Mouse (Mus musculus) MEL-GATA-1-ER (cell line): ENCODE data around the gene 1700034J05Rik.

Source experiments
- DNase-seq: peaks from one replicate; pipeline ENCODE4 v3.0.0-alpha.2; 2012; ENCODE audit warnings: low read depth; ENCODE audit errors: extremely low read depth

1700034J05Rik gene

DNA sequence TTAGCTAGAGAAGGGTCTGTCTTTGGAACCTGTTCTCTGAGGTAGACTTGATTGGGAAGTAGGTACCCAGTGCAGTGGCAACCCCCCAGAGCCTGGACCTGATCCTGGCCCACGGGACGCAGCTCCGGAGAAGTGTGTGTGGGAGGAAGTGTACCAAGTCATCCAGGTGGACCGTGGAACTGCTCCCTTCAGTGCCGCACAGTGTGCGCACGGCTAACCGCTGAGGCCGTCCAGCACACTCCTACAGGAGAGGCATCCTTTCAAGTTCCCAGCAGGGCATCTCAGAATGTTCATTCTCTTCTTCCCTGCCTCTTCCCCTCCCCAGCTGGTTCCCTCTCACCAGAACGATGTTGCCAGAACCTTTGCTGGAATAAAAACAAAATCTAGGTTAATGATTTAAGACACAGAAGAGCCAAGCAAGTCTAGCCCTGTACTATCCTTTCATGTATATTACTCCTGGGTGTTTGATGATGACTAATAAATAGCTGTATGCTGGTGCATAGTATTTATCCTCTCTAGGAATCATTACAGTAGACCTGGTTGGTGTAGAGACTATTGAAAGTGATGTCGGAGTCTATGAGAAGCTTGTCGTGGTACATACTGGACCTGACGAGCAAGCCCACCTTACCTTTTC, 11.0 kb upstream of the 1700034J05Rik start:
- no peak for DNase-seq

DNA sequence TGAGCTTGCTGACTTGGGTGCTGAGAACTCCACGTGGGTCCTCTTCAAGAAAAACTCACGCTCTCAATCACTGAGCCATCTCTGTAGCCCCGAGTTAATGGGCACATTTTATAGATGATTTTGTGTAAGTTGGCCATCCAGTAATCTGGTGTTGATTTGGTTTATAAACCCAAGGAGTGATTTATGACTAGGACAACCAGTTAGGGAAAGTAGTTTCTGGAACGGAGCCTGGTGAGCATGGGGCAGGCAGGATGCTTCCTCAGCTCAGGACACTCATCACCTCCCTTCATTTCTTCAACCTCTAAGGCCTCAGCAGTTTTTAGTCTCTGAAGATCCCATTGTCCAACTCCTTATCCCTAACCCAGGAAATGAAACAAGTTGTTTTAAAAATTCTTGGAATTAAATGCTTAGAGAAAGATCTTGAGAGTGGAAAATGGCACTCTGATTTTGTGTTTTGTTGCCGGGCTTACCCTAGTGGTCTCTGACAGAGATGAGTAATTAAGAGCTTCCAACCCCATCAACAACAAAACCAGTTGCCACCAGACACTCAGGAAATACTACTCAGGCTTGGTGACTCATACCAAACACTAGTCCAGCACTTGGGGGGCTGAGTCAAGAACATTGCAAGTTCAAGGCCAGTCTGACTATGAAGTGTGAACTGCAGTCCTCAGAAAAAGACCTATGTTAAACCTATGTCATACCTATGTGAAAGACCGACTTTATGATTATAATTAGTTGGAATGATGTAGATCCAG, 9.4 kb upstream of the 1700034J05Rik start:
- DNase-seq = no peak

DNA sequence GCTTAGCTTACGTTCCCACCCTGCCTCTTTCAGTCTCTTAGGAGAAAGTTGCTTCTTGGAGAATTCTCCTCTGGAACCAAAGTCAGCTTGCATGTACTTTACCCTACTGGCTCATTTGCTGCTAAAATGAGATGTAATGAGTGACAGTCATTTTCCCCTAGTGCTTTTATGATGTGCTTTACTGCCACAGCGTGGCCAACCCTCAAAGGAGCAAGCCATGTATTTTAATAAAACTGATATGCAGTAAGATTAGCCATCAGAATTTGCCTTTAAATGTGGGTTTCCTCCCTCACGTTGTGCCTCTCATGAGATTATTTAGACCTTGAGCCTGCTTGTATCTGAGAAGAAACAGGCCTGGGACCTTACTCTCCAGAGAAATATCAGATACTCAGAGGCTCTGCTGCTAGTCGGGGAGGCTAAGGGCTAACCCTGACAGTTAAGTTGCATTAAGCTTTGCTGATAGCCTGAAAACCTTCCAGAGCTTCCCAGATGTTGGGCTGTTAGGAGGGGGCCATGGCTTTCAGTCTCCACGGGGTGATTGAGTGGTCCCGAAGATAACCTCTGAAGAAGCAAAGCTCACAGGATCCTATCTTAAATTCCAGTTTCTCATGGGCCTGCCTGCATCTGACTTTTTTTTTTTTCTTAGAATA, 7.7 kb upstream of the 1700034J05Rik start:
- peak; percentile 15 for DNase-seq

DNA sequence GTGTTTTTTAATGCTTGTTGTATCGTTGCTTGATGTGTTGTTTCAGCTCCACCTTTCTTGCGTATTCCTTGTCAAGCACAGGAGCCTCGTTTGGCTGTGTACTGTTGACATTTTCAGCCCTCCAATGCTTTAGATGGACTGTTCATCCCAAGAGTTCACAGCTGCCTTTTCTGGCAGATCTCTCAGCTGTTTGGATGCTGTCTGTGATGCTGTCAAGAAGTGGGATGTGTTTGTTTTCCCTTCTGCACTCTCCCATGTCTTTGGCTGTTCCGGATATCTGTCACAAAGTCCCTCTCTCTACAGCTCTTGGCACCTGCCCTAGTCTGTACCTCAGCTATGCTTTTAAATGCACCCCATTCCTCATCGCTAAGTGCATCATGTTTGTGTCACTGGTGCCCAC, 6.7 kb upstream of the 1700034J05Rik start:
- no peak for DNase-seq

DNA sequence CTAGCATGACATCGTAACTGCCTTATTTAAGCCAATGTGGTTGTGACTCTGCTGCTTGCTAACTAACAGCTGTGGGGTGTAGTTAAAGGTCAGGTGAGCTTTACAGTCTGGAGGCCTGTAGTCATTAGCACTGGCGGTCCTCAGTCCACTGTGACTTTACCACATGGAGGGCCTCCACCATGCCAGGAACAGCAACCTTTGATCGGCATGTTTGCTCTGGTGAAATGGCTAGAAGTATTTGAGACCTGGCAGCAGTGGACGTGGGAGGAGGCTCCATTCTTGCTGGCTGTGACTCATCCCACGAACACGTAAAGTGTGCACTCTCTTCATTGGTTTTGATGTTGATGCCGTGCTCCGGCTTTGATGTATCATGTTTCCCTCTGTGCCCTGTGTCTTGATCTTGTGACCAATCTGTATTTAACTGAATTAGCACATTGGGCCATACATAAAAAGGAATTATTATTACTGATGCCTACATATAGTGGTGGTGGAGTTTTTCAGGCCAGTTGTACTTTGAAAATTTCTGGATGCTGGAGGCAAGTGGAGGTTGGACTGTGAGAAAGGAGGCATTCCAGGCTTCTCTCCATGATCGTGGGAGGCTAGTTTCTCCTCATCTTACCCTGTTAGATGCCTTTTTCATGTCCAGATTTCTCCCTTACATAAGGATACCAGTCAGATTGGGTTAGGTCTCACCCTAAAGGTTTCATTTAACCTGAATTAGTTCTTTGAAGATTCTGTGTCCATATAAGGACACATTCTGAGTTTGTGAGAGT, 5.9 kb upstream of the 1700034J05Rik start:
- no peak for DNase-seq

DNA sequence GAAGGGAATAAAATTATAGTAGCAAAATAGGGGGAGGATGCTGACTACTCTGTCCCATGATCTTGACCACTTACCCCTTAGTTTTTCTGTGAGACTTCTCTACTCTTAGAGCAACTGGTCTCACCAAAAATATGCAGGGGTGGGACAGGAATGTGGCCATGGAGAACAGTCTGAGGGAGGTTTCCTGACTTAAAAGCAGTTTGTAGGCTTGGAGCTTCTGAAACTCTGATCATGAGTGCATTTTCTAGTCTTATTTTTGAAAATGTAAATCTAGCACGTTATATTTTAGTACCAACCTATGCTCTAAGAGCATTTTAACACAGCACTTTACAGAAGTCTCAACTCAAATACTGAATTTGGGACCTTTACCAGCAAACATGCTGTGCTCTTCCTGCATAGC, 4.5 kb upstream of the 1700034J05Rik start:
- DNase-seq = no peak

DNA sequence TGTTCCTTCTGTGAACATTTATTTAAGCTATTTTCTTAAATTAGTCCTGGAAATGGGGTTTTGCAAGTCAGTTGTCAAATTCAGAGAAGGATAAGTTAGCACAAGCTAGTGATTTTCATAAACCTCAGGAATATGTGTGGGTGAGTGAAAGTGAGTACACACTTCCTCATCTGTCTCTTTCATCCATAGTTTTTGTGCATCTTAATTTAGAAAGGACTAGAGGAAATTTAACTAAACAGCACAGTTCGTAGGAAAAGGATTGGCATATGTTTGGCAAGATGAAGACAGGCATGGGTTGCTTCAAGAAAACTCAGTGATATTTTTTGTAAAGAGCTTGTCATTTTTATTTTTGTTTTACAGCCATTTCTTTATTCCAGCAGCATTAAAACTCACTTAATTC, 2.7 kb upstream of the 1700034J05Rik start:
- no peak for DNase-seq

DNA sequence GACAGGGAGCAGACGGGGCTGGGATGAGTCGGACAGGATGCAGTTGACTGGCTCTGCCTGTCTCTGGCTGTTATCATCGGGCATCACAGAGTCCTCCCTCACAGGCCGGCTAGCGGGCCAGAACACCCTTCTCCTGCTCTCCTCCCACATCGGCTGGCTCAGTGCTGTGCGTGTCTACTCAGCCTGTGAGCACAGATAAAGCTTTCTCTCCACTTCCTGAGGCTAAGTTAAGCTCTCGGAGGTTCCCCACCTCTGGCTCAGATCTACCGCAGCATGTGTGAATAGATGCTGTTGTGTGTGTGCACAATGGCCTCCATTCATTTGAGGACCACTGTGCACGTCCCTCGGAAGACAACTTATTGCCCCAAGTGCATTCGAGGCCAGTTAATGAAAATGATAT, 1.7 kb upstream of the 1700034J05Rik start:
- DNase-seq = peak; percentile 91

DNA sequence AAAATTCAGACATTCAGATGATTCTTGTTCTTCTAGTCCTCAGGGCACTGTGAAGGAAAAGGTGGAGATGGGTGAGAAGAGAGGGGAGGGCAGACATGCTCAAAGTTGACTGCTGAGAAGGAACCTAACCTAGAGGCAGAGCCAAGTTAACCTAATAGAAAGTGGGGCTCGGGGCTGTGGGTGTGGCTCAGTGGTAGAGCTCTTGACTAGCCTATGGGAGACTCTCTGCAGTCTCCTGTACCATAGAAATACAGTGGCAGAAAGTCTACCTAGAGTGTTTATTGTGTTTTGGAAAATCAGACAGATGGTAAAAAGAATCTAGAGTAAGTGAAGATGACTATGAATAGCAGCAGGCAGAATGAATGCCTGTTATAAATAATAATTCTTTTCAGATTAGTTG, 1.3 kb upstream of the 1700034J05Rik start:
- DNase-seq = peak; percentile 27

DNA sequence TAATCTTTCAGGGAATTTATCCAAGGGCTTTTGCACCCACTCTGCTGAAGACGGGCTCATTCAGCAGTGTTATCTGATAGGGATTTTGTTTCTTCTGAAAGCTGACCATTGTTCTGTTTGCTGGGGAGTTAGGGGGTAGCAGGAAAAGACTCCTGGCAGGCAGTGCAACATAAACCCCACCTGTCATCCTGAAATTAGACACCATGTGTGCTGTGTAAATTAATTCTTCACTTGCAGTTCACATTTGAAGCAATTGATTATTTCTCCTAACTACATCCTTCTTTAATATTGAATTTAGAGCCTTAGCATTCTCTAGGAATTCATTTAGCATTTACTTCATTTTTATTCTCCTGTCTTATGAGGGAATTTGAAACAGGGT, 3.8 kb downstream of the 1700034J05Rik start:
- no peak for DNase-seq

DNA sequence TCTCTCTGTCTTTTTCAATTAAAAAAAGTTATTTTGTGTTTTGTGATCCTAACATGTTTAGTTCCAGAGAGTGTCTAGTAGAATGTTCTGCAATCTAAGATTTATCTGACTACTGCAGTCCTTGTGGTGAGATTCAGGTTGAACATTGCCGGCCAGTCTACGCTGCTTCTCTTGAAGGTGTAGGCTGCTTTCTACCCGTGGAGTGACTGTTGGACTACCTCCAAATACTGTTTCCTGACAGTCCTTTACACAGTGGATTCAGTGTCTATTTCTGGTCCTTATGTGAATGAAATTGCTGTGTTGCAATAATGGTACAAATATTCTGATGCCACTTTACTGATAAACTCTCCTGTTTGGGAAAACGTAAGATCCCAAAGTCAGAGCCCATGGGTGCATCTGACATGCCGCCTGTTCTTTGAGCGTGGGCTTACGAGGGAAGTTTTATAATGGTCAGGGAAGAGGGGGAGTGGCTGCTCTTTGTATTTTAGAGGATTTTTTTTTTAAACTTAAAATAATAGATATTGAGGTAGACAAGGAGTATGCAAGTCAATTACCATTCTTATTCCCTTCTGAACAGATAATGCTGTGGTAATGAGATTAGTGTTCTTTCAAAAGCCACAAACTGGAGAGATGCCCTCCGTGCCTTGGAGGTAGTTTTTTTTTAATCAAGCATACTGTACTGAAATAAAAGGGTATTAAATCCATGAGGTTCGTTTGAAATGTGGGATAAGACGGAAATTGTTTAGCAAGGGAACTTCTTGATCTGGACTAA, 4.4 kb downstream of the 1700034J05Rik start:
- no peak for DNase-seq

DNA sequence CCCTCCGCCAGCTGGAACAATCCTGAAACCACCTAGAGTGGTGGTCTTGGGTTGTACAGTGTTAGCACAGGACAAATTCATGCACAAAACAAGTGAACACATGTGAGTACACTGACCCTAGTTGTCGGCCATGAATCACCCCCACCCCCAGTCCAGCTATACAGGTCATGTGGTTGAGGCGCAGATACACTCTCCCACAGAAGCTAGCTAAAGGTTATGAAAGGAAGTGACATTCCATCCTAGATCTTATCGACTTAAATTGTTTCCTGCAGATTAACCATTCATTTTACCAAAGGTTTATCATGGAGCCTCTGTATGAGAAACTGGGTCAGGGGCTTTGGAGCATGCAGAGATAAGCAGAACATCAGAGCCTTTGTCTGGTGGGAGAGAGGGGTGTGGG, 7.0 kb downstream of the 1700034J05Rik start:
- no peak for DNase-seq

DNA sequence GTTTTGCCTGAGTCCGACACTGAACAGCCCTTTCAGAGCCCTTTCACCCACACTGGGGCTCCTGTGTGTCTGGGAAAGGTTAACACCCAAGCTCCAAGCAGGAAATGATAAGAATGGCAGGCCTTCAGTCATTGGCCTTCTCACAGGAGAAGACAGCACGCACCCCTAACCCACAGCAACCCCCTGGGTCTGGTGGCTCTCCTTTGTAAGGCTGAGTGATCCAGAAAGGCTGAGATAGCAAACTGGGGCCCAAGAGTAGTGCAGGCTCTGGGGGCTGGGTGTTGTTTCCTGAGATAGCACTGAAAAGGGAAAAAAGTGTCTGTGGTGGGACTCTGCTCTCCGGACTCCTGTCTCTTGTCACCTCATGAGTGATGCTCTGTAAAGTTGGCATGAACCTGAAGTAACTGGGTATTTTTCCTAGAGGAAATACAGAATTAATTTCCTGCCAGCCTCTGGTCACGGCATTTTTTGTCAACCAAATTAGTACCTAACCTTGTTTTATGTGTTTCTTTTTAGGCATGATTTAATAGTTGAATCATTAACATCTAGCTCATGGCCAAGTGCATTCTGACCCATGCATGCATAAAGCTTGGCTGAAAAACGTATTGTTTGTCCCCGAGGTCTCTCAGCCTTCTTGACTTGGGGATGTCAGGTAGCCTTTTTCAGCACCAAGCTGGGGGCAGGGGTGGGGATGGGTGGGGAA, 7.7 kb downstream of the 1700034J05Rik start:
- peak; percentile 54 for DNase-seq

DNA sequence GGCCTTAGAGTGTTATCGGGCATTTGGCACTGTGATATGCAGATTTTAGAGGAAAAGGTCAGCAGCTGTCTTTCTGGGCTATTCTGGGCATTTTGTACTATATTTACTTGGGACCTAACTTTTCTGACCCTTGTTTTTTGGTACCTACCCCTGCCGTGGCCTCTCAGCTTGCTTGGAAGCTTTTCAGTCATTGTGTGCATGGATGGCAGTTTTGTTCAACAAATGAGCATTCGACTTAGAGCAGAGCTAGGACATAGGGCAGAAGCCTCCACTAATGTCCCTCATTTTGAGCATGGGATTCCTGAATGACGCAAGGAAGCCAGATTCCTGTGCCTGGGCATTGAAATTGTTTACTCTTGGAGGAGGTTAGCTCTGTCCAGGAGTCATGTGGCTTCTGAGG, 9.4 kb downstream of the 1700034J05Rik start:
- DNase-seq = no peak

DNA sequence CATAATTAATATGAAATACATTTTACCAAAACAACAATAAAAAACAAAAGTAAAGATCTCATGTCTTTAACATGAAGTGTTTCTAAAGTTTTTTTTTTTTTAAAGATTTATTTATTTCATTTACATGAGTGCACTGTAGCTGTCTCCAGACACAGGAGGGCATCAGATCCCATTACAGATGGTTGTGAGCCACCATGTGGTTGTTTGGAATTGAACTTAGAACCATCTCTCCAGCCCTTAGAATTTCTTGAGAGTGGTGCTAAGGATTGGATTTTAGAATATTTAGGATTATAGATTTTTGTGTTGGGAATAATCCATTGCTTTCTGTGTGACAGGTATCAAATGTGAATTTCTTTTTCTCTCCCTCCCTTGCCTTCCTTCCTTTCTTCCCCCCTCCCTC, 10.2 kb downstream of the 1700034J05Rik start:
- no peak for DNase-seq

DNA sequence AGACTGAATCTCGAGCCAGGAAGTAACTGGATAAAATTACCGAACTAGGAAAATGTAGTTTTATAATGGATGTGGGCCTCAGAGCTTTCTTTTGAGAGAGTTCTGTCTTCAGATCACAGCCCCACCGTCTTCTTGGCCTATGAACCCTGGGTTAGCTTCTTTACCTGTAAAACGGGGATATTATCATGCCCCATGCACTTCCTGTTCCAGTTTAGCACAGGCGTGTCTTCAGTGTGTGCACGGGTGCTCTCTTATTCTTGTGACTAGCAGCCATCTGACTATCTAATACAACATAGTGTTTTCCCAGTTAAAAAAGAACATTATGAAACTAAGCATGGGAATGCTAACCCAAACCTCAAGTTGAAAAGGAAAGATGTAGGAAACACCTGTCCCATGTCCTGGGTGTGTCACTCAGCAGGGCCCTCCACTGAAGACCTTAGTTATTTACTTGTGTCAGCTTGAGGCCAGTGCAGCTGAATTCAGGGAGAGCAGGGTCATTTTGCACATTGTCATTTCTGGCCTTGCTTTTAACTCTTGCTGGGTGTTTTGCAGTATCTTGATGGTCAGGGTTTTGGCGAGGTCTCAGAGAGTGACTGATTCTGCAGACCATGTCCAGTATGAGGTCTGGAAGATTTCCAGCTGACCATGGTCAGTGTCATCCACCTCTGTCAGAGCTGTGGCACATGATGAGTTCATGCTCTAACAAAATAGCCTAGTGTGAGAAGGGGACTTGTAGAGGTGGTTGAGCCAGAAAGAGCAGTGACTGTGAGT, 12.5 kb downstream of the 1700034J05Rik start:
- no peak for DNase-seq

DNA sequence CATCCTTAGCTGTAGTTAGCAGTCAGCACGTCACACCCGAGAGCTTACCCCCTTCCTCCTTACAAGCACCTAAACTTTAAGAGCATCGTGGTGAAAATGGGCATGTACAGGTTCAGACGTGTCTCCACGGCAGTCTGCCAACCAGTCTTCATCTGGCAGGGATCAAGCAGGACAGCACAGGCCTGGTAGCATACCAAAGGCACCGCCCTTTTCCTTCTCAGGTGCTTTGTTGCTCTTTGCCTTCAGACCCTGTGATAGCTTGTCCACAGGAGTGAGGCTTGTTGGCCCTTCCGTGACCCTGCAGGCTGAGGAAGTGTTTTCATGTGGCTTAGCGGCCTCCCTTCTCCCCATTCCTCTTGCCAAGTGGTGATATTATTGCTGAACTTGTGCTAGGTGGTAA, 15.2 kb downstream of the 1700034J05Rik start:
- DNase-seq = no peak

DNA sequence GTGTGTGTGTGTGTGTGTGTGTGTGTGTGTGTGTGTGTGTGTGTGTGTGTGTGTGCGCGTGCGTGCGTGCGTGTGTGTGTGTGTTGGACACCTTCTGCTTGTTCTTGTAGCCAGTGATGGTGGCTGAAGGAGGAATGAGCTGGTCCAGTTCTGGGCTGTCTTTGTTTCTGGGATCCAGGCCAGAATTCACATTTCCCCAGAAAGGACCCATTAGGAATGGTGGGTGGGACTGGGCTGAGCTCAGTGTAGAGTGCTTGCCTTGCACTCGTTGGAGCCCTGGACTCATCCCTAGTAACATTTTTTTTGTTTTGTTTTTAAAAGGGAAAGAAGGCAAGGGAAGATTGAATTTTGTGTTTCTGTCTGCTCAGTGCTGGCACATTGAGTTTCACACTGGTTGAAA, 18.3 kb downstream of the 1700034J05Rik start:
- no peak for DNase-seq

DNA sequence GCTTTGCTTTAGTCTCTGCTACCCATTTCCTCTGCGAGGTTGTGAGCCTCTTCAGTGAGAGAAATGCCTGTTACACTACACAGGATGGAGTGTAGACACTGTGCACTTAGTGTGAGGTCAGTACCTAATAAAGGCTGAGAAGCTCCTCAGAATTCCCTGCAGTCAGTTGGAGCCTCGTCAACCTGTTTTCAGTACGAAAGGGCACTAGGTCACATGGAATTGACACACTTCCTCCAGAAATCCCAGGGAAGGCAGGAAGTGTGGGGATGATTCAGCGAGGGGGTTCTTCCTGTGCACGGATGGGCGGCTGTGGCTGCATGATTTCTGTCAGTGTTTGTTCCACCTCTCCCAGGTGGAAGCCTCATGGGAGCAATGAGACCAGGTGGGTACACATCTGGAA, 21.1 kb downstream of the 1700034J05Rik start:
- no peak for DNase-seq

DNA sequence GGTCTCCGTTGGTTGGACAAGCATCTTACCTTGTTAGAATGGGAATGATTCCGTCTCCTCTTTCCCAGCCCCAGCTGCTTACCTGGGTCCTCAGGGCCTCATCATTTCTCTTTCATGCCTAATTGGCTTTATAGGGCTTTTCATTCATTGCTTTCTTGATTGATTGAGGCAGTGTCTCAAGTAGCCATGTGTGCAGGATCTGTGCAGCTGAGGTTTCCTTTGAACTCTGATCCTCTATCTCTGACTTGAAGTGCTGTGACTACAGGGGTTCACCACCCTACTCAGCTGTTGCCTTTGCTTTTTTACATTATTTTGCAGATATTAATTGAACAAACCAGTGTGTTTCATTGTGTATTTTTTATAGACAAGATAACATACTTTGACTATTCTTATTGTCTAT, 25.2 kb downstream of the 1700034J05Rik start:
- no peak for DNase-seq
